Mouse (Mus musculus) cerebellum, adult 2 months (tissue): ENCODE results near the gene Cpn1. TPM values are rescaled to one million over a fixed set of nuclear protein-coding genes. Genes with fewer than 3 reads are reported as not detected.

ENCODE experiments used
- DNase-seq, 2 experiments: peaks; one replicate each; pipeline ENCODE4 v3.0.0; 2021
- H3K27ac ChIP-seq: fragments of 200-500 bp; 2 replicates; pipeline ENCODE4 v1.5.1; 2012; ENCODE audit warnings: low read length, control low read depth, inconsistent platforms; ENCODE audit not compliant: insufficient read depth
- H3K27me3 ChIP-seq: fragments of 200-500 bp; 2 replicates; pipeline ENCODE4 v1.6.1; 2012; ENCODE audit warnings: inconsistent platforms, mild to moderate bottlenecking, low read length, moderate library complexity; ENCODE audit not compliant: control insufficient read depth, insufficient read depth
- H3K4me1 ChIP-seq: fragments of 200-500 bp; 2 replicates; pipeline ENCODE4 v1.6.1; 2011; ENCODE audit warnings: low read length; ENCODE audit not compliant: control insufficient read depth, insufficient read depth
- H3K4me3 ChIP-seq: fragments of 200-500 bp; replicated peaks from 2 replicates; pipeline ENCODE3; 2011; ENCODE audit warnings: mild to moderate bottlenecking, low read depth, low read length, control low read depth; ENCODE audit not compliant: insufficient read depth
- CTCF ChIP-seq: fragments of 200-500 bp; IDR thresholded peaks from 2 replicates; pipeline ENCODE4 v1.5.1; 2011; ENCODE audit warnings: low read depth, mild to moderate bottlenecking, control low read depth, low read length, moderate library complexity, borderline replicate concordance; ENCODE audit not compliant: insufficient read depth
- POLR2A ChIP-seq: fragments of 200-500 bp; IDR thresholded peaks from 2 replicates; pipeline ENCODE4 v1.6.1; 2011; ENCODE audit warnings: low read length, control low read depth, borderline replicate concordance; ENCODE audit not compliant: insufficient read depth
- WGBS: fragments of 180-500 bp; shearing (Covaris S2); methylation state at CpG from one replicate; pipeline ENCODE4 v1.1.7; 2018; 5-methylcytosine and 5-hydroxymethylcytosine counted together
- polyA plus RNA-seq: library from polyadenylated mRNA; depleted of rRNA; stranded (reverse); fragments of >200 nt; gene quantifications from 2 replicates; pipeline ENCODE4 v1.2.3, GENCODE M21; 2012; rRNA removed

Cpn1 gene
- polyA plus RNA-seq: 0.16 and 0.36 TPM in 2 replicates

GRCm38 (mm10) chr19:43986069-43986794 is at the start of gene Cpn1:
Cpn1 (minus strand) TSS chr19:43986556.
- Histone ChIP-seq H3K4me1 (no peaks in the 10 kb centered on the region), H3K4me3 (no peak within 1 kb of the TSS), H3K27ac (no peak within 1 kb of the TSS), H3K27me3 (no peaks in the 10 kb centered on the region)
- DNase-seq: no peak
- TF ChIP-seq POLR2A (no peak), CTCF (no peak)
- 20% methylated on average over 30 of the region's 30 CpGs for WGBS

GRCm38 (mm10) chr19:44033396-44033795 is 47.0 kb upstream of the Cpn1 start:
- Histone ChIP-seq H3K27me3 (no peaks in the 10 kb centered on the region), H3K4me3 (no peak overlapping the region), H3K27ac (no peak overlapping the region), H3K4me1 (no peaks in the 10 kb centered on the region)
- DNase-seq: no peak
- TF ChIP-seq POLR2A (no peak), CTCF (no peak)
- WGBS: 95% methylated on average over 5 of the region's 5 CpGs

GRCm38 (mm10) chr19:44032046-44032744 is 45.8 kb upstream of the Cpn1 start:
- Histone ChIP-seq H3K27ac (no peak overlapping the region), H3K4me1 (no peaks in the 10 kb centered on the region), H3K27me3 (no peaks in the 10 kb centered on the region), H3K4me3 (no peak overlapping the region)
- WGBS: 93% methylated on average over 11 of the region's 11 CpGs
- TF ChIP-seq POLR2A (no peak), CTCF (no peak)
- no peak for DNase-seq

GRCm38 (mm10) chr19:44030024-44030423 is 43.7 kb upstream of the Cpn1 start:
- TF ChIP-seq POLR2A (no peak), CTCF (no peak)
- no peaks in the 10 kb centered on the region for H3K4me1 ChIP-seq
- no peak overlapping the region for H3K27ac ChIP-seq
- no peak for DNase-seq
- H3K4me3 ChIP-seq: no peak overlapping the region
- H3K27me3 ChIP-seq: no peaks in the 10 kb centered on the region
- 91% methylated on average over 5 of the region's 5 CpGs for WGBS

- no peak within 1 kb of the TSS for H3K27ac ChIP-seq
- 71% methylated on average over 8 of the region's 8 CpGs for WGBS
- H3K4me1 ChIP-seq: no peaks in the 10 kb centered on the region
- no peak for TF ChIP-seq POLR2A
- TF ChIP-seq CTCF: no peak
- H3K27me3 ChIP-seq: no peaks in the 10 kb centered on the region
- no peak within 1 kb of the TSS for H3K4me3 ChIP-seq
- no peak for DNase-seq
These were observed 42.6 kb upstream of the Cpn1 start, which contains the start of gene Cyp2c23 for GRCm38 (mm10) chr19:44028972-44029371. Cyp2c23 (minus strand) TSS chr19:44029208.

GRCm38 (mm10) chr19:44026956-44027530 is 40.7 kb upstream of the Cpn1 start:
- Histone ChIP-seq H3K4me3 (no peak overlapping the region), H3K4me1 (no peaks in the 10 kb centered on the region), H3K27me3 (no peaks in the 10 kb centered on the region), H3K27ac (no peak overlapping the region)
- TF ChIP-seq POLR2A: no peak
- no peak for TF ChIP-seq CTCF
- WGBS: 61% methylated on average over 8 of the region's 8 CpGs
- DNase-seq: no peak

- H3K27me3 ChIP-seq: no peaks in the 10 kb centered on the region
- 85% methylated on average over 13 of the region's 13 CpGs for WGBS
- no peak overlapping the region for H3K4me3 ChIP-seq
- TF ChIP-seq CTCF (no peak), POLR2A (no peak)
- H3K27ac ChIP-seq: no peak overlapping the region
- H3K4me1 ChIP-seq: no peaks in the 10 kb centered on the region
- DNase-seq: no peak
These were observed 38.7 kb upstream of the Cpn1 start for GRCm38 (mm10) chr19:44024921-44025585.
